Mouse (Mus musculus) bone marrow, adult 2 months (tissue): ENCODE data around the gene Nyap1.
A peak's percentile ranks its signal among the peaks of the same experiment; 100 is the strongest.

ENCODE experiments used
- CTCF ChIP-seq: fragments of 200-500 bp; IDR thresholded peaks from 2 replicates; pipeline ENCODE4 v1.5.1; 2011; ENCODE audit warnings: low read length, control low read depth; ENCODE audit not compliant: control insufficient read depth, insufficient read depth
- POLR2A ChIP-seq: fragments of 200-500 bp; IDR thresholded peaks from 2 replicates; pipeline ENCODE4 v1.6.1; 2011; ENCODE audit warnings: low read depth, mild to moderate bottlenecking, control low read depth, low read length, borderline replicate concordance; ENCODE audit not compliant: control insufficient read depth

DNA sequence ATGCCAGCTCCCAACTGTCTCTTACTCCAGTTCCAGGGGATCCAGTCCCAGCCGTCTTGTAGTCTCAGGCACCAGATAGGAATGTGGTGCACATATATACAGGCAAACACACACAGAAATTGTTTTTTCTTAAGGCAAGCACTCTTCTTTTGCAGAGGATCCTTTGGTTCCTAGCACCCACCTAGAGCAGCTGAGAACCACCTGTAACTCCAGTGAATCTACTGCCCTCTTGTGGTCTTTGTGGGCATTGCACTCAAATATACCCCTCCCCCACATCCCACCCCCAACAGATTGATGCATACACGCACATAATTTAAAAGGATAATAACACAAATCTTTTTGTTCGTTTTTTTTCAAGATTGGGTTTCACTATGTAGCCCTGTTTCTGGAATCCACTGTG lies 24.9 kb upstream of the Nyap1 start:
- TF ChIP-seq CTCF (peak; percentile 28; the same call in 1 of the 2 replicates), POLR2A (no peak)
